Mouse (Mus musculus) embryonic fibroblast, embryonic 13.5 days (primary cell): ENCODE data around the gene Shmt1.

Experiments
- CTCF ChIP-seq: IDR thresholded peaks from 2 replicates; pipeline ENCODE4 v1.5.1; 2011; ENCODE audit warnings: mild to moderate bottlenecking, control low read depth, low read length, moderate library complexity, borderline replicate concordance; ENCODE audit not compliant: insufficient read depth
- POLR2A ChIP-seq: IDR thresholded peaks from 2 replicates; pipeline ENCODE4 v1.6.1; 2011; ENCODE audit warnings: low read depth, mild to moderate bottlenecking, control low read depth, low read length, moderate library complexity

DNA sequence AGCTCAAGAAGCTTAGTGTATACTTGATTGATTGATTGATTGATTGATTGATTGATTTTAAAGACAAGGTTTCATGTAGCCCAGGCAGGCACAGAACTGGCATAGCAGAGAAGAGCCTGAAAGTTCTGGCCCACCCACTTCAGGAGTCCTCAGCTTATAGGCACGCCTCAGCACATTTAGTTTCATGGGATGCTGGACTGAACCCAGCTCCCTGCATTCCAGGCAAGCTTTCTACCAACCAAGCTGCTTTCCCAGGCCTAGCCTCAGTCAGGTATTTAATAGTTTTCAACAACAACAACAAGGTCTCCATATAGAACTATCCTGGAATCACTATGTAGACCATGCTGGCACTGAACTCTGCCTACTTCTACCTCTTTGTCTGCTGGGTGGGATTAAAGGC lies 2.0 kb downstream of the Shmt1 start:
- TF ChIP-seq CTCF, result no peak
- TF ChIP-seq POLR2A, result no peak
